Mouse (Mus musculus): ENCODE measurements around the gene Snd1.

DNA sequence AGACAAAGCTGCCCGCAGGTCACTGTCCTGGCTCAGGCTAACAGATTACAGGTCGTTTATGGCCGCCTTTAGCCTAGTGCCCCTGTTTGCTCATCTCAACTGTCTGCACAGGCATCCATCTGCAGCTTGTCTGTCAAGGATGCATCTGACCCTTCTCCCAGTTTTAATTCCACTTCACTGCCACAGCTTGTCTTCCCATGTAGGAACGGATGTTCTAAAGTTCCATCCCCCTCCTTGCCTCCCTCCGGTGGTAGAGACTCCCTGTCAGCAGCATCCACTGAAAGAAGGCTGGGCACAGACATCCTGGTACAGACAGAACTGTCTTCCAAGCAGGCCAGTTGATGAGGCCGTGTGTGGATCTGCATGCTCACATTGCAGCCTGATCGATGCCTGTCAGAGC lies 377.4 kb downstream of the Snd1 start:
- TF ChIP-seq CTCF (IDR thresholded peaks at IDR 0.05; ENCODE audit: control insufficient read depth, insufficient read depth, low read length) (no peak), POLR2A (IDR thresholded peaks at IDR 0.05; ENCODE audit: borderline replicate concordance, control insufficient read depth, low read depth, low read length) (no peak)
